Mouse (Mus musculus) liver, embryonic 15.5 days (tissue): Measurements from ENCODE around the gene Vmn1r181. TPM values are rescaled to one million over a fixed set of nuclear protein-coding genes. Genes with fewer than 3 reads are reported as not detected.
"Not testable (repeated sequence)": the region's sequence is repeated elsewhere in the genome, so short reads cannot be mapped to it uniquely, and the experiment has no call there.

ENCODE experiments used
- ATAC-seq: fragments of 200-750 bp; cut with Nextera tagmentation; 2 replicates; pipeline ENCODE4 v1.8.0; 2017; ENCODE audit warnings: moderate number of reproducible peaks, mild to moderate bottlenecking, moderate library complexity; ENCODE audit not compliant: insufficient read depth
- H3K27ac ChIP-seq: fragments of 300-500 bp; sonication (generic); replicated peaks from 2 replicates; pipeline ENCODE4 v1.5.1; 2015; ENCODE audit warnings: mild to moderate bottlenecking, inconsistent platforms
- H3K27me3 ChIP-seq: fragments of 300-500 bp; sonication (generic); 2 replicates; pipeline ENCODE4 v1.6.1; 2015; ENCODE audit warnings: mild to moderate bottlenecking, inconsistent platforms
- H3K36me3 ChIP-seq: fragments of 300-500 bp; sonication (generic); replicated peaks from 2 replicates; pipeline ENCODE4 v1.6.1; 2015; ENCODE audit warnings: moderate library complexity, mild to moderate bottlenecking, inconsistent platforms
- H3K4me1 ChIP-seq: fragments of 300-500 bp; sonication (generic); replicated peaks from 2 replicates; pipeline ENCODE4 v1.6.1; 2015; ENCODE audit warnings: inconsistent platforms
- H3K4me2 ChIP-seq: fragments of 300-500 bp; sonication (generic); 2 replicates; pipeline ENCODE4 v1.6.1; 2015; ENCODE audit warnings: moderate library complexity, mild to moderate bottlenecking, inconsistent platforms
- H3K4me3 ChIP-seq: fragments of 300-500 bp; sonication (generic); replicated peaks from 2 replicates; pipeline ENCODE4 v1.5.1; 2015; ENCODE audit warnings: mild to moderate bottlenecking, inconsistent platforms
- H3K9ac ChIP-seq: fragments of 300-500 bp; sonication (generic); 2 replicates; pipeline ENCODE4 v1.6.1; 2015; ENCODE audit warnings: moderate library complexity, mild to moderate bottlenecking, inconsistent platforms
- H3K9me3 ChIP-seq: fragments of 300-500 bp; sonication (generic); replicated peaks from 2 replicates; pipeline ENCODE4 v1.6.1; 2016; ENCODE audit warnings: inconsistent platforms
- WGBS: fragments of 180-500 bp; shearing (Covaris S2); methylation state at CpG from one replicate; pipeline ENCODE4 v1.1.7; 2015; ENCODE audit warnings: mixed read lengths; ENCODE audit not compliant: insufficient replicate concordance; 5-methylcytosine and 5-hydroxymethylcytosine counted together
- polyA plus RNA-seq: library from polyadenylated mRNA; unstranded; fragments of >200 nt; fragmentation: Nextera tagmentation; extraction: Ambion mirVana; gene quantifications from 2 replicates; pipeline ENCODE4 v1.2.1, GENCODE M21; 2015

The Vmn1r181 gene
- polyA plus RNA-seq: not detected in 2 replicates

DNA sequence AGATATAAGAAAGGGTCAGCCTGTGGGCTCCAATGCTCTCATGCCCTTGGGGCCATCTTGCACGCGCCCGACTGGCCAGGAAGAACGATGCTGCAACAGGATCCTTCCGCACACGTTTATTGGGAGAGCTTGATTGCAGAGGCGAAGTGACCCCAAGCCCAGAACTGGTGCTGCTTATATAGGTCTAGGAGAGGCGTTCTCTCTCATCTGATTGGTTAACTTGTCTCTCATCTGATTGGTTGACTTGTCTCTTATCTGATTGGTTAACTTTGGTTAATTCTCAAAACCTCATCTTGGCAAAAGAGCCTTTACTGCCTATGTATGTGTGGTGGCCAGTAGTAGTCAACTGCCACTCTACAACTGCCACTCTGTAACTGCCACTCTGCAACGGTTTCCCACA, at the start of gene Vmn1r181:
Gene Vmn1r181 (plus strand): TSS at position 301 of the 400 bp plus-strand sequence.
- not testable (repeated sequence) for H3K4me2 ChIP-seq, H3K27me3 ChIP-seq, H3K4me1 ChIP-seq, ATAC-seq, H3K36me3 ChIP-seq, H3K9me3 ChIP-seq, H3K9ac ChIP-seq, H3K27ac ChIP-seq, H3K4me3 ChIP-seq
- 65% methylated on average over 9 of the region's 9 CpGs for WGBS

GRCm38 (mm10) chr7:23926678-23927077, 47.7 kb upstream of the Vmn1r181 start, which contains the start of gene Vmn1r179:
Gene Vmn1r179, plus strand, starts transcription at chr7:23926978.
- 29% methylated on average over 2 of the region's 2 CpGs for WGBS
- no peaks in the 10 kb centered on the region for H3K36me3 ChIP-seq
- H3K9me3 ChIP-seq: no peaks in the 10 kb centered on the region
- no peak within 1 kb of the TSS for H3K27ac ChIP-seq
- no peak within 1 kb of the TSS for H3K4me2 ChIP-seq
- H3K4me3 ChIP-seq: no peak within 1 kb of the TSS
- H3K27me3 ChIP-seq: no peaks in the 10 kb centered on the region
- no peak within 1 kb of the TSS for H3K9ac ChIP-seq
- no peak for ATAC-seq
- no peaks in the 10 kb centered on the region for H3K4me1 ChIP-seq

- H3K27me3 ChIP-seq: no peaks in the 10 kb centered on the region
- H3K4me1 ChIP-seq: no peaks in the 10 kb centered on the region
- H3K4me2 ChIP-seq: no peak within 1 kb of the TSS
- no peak within 1 kb of the TSS for H3K9ac ChIP-seq
- H3K27ac ChIP-seq: no peak within 1 kb of the TSS
- H3K36me3 ChIP-seq: no peaks in the 10 kb centered on the region
- no peaks in the 10 kb centered on the region for H3K9me3 ChIP-seq
- no peak for ATAC-seq
- H3K4me3 ChIP-seq: no peak within 1 kb of the TSS
These were observed 24.1 kb upstream of the Vmn1r181 start, which contains the start of gene Vmn1r180 for GRCm38 (mm10) chr7:23950332-23950731. Gene Vmn1r180, plus strand, starts transcription at chr7:23950632.

DNA sequence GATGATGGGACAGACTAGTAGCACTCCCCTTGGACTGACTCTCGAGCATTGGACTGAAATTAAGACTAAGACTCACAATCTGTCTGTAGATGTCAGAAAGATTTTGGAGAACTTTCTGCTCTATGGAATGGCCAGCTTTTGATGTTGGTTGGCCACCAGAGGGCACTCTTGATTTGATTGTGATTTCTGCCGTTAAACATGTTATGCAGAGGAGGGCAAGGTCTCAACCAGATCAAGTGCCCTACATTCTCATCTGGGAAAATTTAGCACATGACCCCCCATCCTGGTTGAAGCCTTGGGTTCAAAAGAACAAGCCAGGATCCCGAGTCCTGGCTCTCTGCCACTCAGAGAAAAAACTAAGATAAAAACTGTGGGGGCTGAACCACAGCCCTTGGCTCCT, 6.4 kb upstream of the Vmn1r181 start:
- not testable (repeated sequence) for H3K9ac ChIP-seq, H3K4me2 ChIP-seq, H3K36me3 ChIP-seq, H3K9me3 ChIP-seq, H3K4me1 ChIP-seq, H3K27ac ChIP-seq, H3K4me3 ChIP-seq, H3K27me3 ChIP-seq, ATAC-seq
- WGBS: 30% methylated on average over 3 of the region's 3 CpGs

DNA sequence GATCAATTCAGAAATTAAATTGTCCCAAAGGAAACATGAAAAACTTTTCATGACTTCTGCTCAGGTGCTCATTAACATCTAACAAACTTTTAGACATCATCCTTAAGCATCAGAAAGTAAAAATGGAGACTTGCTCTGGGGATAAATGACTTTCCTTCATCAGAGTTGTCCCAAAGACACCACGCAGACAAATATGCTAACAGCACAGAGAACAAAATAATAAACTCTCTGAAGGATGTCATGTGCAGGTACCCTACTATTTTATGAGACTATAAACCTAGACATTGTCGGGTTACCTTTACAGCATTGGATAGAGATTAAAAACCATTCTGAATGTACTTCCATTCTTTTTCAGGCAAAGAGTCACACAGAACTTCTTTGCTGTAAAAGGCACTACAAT, 27.0 kb downstream of the Vmn1r181 start, which contains the start of gene V1rd19:
Gene V1rd19 (plus strand): TSS at position 301 of the 400 bp plus-strand sequence.
- H3K4me3 ChIP-seq: no peak within 1 kb of the TSS
- H3K27ac ChIP-seq: no peak within 1 kb of the TSS
- no peaks in the 10 kb centered on the region for H3K27me3 ChIP-seq
- H3K9ac ChIP-seq: no peak within 1 kb of the TSS
- no peaks in the 10 kb centered on the region for H3K36me3 ChIP-seq
- H3K4me2 ChIP-seq: no peak within 1 kb of the TSS
- 41% methylated on average over 2 of the region's 2 CpGs for WGBS
- H3K9me3 ChIP-seq: no peaks in the 10 kb centered on the region
- no peaks in the 10 kb centered on the region for H3K4me1 ChIP-seq
- no peak for ATAC-seq

Other genes with a start within 250 kb of the Vmn1r181 start
- gene Vmn1r174, start 222.3 kb upstream of the Vmn1r181 start, polyA plus RNA-seq: not detected in 2 replicates
- gene Vmn1r175, start 164.0 kb upstream of the Vmn1r181 start, polyA plus RNA-seq: not detected in 2 replicates
- gene Vmn1r176, start 137.2 kb upstream of the Vmn1r181 start, polyA plus RNA-seq: not detected in 2 replicates
- gene Vmn1r177, start 108.2 kb upstream of the Vmn1r181 start, polyA plus RNA-seq: not detected in 2 replicates
- not detected in 2 replicates for gene Vmn1r178, start 82.6 kb upstream of the Vmn1r181 start, polyA plus RNA-seq
- not detected in 2 replicates for gene Vmn1r179, start 47.6 kb upstream of the Vmn1r181 start, polyA plus RNA-seq
- not detected in 2 replicates for gene Vmn1r180, start 24.0 kb upstream of the Vmn1r181 start, polyA plus RNA-seq
- gene V1rd19, start 27.1 kb downstream of the Vmn1r181 start, polyA plus RNA-seq: not detected in 2 replicates
- not detected in 2 replicates for gene Vmn1r183, start 78.6 kb downstream of the Vmn1r181 start, polyA plus RNA-seq
- gene Zfp180, start 107.3 kb downstream of the Vmn1r181 start, polyA plus RNA-seq: 8.0 and 9.7 TPM in 2 replicates
- 0.50 and 0.54 TPM in 2 replicates for gene Zfp112, start 137.7 kb downstream of the Vmn1r181 start, polyA plus RNA-seq
- 3.3 and 3.5 TPM in 2 replicates for gene Zfp235, start 159.6 kb downstream of the Vmn1r181 start, polyA plus RNA-seq
- gene Zfp114, start 200.4 kb downstream of the Vmn1r181 start, polyA plus RNA-seq: 0.40 and 0.61 TPM in 2 replicates
- gene Zfp111, start 236.8 kb downstream of the Vmn1r181 start, polyA plus RNA-seq: 1.1 TPM in 2 replicates